1 mouse cellular context compared by ENCODE assay signal in the genomic region with DNA sequence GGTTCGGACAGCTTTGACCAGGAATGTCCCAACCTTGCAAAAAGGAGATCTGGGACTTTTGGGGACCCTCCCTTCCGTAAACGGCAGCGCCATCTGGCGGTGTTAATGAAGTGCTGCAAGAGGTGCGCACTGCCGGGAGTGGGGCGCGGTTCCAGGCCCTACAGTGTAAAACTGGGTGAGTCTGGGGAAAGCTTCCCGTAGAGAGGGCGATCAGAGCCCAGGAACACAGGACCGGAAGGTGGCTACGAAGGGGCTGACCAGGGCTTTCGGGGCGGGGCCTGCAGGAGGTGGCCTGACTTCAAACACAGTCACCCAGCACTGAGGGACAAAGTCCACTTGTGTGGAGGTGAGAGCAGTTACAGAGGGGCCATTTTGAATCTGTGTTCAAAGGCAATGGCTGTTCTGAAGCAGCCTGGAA.
TF ChIP-seq lines count a peak whose summit lies in the region.

No protein-coding gene starts in this region.

TF ChIP-seq in CH12.LX, 34 proteins besides CTCF, POLR2A, EP300 and RAD21 (continued from another document):
- TF ChIP-seq IRF4 (IDR thresholded peaks at IDR 0.05; ENCODE audit: low read depth, low read length) = 0 out of 2 replicates have a peak, but pooled peaks have one; percentile 40
- no peak for TF ChIP-seq USF1 (IDR thresholded peaks at IDR 0.05; ENCODE audit: low read depth, low read length)
- TF ChIP-seq ELF1 (IDR thresholded peaks at IDR 0.05; ENCODE audit: low read depth, low read length) = peak; percentile 80
